Mouse (Mus musculus): ENCODE data around the gene Brwd3.

- TF ChIP-seq TAL1 (IDR thresholded peaks at IDR 0.05; ENCODE audit: low read length) (no peak), GATA1 (IDR thresholded peaks at IDR 0.05; ENCODE audit: low read length) (no peak)
These were observed 102.4 kb downstream of the Brwd3 start for GRCm38 (mm10) chrX:108731755-108732154.
